Mouse (Mus musculus) intestine, embryonic 16.5 days (tissue): ENCODE measurements around the gene Nup62. TPM values are rescaled to one million over a fixed set of nuclear protein-coding genes. Genes with fewer than 3 reads are reported as not detected.
A peak's percentile ranks its signal among the peaks of the same experiment; 100 is the strongest.

Experiments used
- ATAC-seq: fragments of 200-750 bp; cut with Nextera tagmentation; 2 replicates; pipeline ENCODE4 v1.8.0; 2017; ENCODE audit warnings: moderate TSS enrichment, moderate library complexity
- H3K27ac ChIP-seq: fragments of 300-500 bp; sonication (generic); 2 replicates; pipeline ENCODE4 v1.5.1; 2014; ENCODE audit warnings: mild to moderate bottlenecking, low read length
- H3K27me3 ChIP-seq: fragments of 300-500 bp; sonication (generic); replicated peaks from 2 replicates; pipeline ENCODE4 v1.6.1; 2014; ENCODE audit warnings: low read length, control low read depth, mixed read lengths; ENCODE audit not compliant: control insufficient read depth, insufficient read depth
- H3K36me3 ChIP-seq: fragments of 300-500 bp; sonication (generic); 2 replicates; pipeline ENCODE4 v1.6.1; 2014; ENCODE audit warnings: low read length, control low read depth; ENCODE audit not compliant: control insufficient read depth, insufficient read depth
- H3K4me1 ChIP-seq: fragments of 300-500 bp; sonication (generic); 2 replicates; pipeline ENCODE4 v1.6.1; 2014; ENCODE audit warnings: low read length, control low read depth, mixed read lengths; ENCODE audit not compliant: control insufficient read depth, insufficient read depth
- H3K4me2 ChIP-seq: fragments of 300-500 bp; sonication (generic); 2 replicates; pipeline ENCODE4 v1.6.1; 2014; ENCODE audit warnings: low read depth, low read length, control low read depth
- H3K4me3 ChIP-seq: fragments of 300-500 bp; sonication (generic); 2 replicates; pipeline ENCODE4 v1.5.1; 2014; ENCODE audit warnings: mild to moderate bottlenecking, low read length
- H3K9ac ChIP-seq: fragments of 300-500 bp; sonication (generic); 2 replicates; pipeline ENCODE4 v1.6.1; 2014; ENCODE audit warnings: low read depth, low read length
- H3K9me3 ChIP-seq: fragments of 300-500 bp; sonication (generic); 2 replicates; pipeline ENCODE4 v1.6.1; 2016; ENCODE audit warnings: low read length, control low read depth; ENCODE audit not compliant: control insufficient read depth
- WGBS: fragments of 180-500 bp; shearing (Covaris S2); extraction: QIAGEN DNeasy Blood & Tissue Kit; methylation state at CpG from one replicate; pipeline ENCODE4 v1.1.7; 2014; 5-methylcytosine and 5-hydroxymethylcytosine counted together
- polyA plus RNA-seq: library from polyadenylated mRNA; unstranded; fragments of >200 nt; fragmentation: Nextera tagmentation; extraction: Ambion mirVana; gene quantifications from 2 replicates; pipeline ENCODE4 v1.2.1, GENCODE M21; 2015

Gene Nup62
- polyA plus RNA-seq, 1 experiment from 2014 or later: 87.8 TPM

DNA sequence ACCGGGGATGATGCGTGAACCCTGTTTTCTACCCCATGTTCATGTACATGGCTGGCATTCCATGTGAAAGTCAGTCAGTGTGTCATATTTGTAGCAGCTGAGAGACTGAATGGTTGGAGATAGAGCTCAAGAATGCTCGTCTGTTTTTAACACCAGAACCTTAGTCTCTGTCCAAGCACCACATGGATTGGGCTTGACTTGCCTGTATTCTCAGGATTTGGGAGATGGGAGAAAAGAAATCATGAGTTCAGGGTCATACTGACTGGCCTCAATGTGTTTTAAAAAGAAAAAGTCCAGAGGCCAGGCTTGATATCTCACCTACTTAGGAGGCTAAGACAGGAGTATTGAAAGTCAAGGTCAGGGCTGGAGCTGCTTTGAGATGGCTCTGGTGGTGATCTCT is 1.6 kb downstream of the Nup62 start:
- H3K4me3 ChIP-seq: peak overlapping the region; percentile 82
- peak overlapping the region; percentile 98 for H3K27ac ChIP-seq
- H3K9ac ChIP-seq: peak overlapping the region; percentile 95
- H3K27me3 ChIP-seq: no peaks in the 10 kb centered on the region
- no peaks in the 10 kb centered on the region for H3K9me3 ChIP-seq
- 17% methylated on average over 3 of the region's 3 CpGs for WGBS
- H3K4me2 ChIP-seq: peak overlapping the region; percentile 79
- ATAC-seq: no peak
- peaks cover 7% of the 10 kb centered on the region; the same call in 1 of the 2 replicates for H3K36me3 ChIP-seq
- peaks cover 40% of the 10 kb centered on the region for H3K4me1 ChIP-seq

DNA sequence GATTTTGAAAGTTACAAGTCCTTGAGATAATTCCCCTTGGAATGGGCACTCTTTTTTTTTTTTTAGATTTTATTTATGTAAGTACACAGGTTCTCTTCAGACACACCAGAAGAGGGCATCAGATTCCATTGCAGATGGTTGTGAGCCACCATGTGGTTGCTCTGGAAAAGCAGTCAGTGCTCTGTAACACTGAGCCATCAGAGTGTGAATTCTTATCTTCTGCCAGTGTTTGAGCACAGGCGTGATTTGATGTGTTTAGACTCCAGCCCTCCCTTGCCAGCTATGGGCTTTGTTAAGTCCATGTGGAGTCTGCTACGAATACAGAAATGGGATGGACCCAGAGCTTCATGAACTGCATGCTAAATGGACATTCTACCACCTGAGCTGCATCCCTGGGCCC is 2.3 kb downstream of the Nup62 start:
- H3K9ac ChIP-seq: peak overlapping the region; percentile 65; the same call in 1 of the 2 replicates
- 12% methylated on average over 2 of the region's 2 CpGs for WGBS

DNA sequence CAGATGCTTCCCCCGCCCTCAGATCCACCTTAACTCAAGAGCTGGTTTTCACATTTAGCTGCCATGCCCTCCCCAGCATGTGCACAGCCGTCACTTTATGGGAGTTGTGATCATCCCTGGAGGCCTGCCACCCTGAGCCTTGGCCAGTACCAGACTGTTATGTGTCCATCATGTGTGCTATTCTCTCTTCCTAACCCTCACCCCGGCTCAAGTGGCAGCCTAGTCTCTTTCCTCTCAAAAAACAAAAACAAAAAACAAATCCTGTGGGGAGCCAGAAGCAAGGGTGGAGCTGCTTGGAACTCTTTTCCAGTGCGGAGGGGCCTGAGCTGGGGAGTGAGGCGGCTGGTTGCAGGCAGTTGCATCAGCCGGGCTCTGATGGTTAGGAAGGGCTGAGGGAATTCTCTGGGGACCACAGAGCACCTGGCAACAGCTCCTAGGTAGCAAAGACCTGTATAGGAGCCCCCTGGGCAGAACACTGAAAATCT is 2.9 kb downstream of the Nup62 start:
- Histone ChIP-seq H3K4me1 (peaks cover 47% of the 10 kb centered on the region), H3K27me3 (no peaks in the 10 kb centered on the region), H3K9me3 (no peaks in the 10 kb centered on the region), H3K36me3 (no peaks in the 10 kb centered on the region), H3K9ac (peak overlapping the region; percentile 65), H3K27ac (peak overlapping the region; percentile 44), H3K4me2 (peak overlapping the region; percentile 79), H3K4me3 (peak overlapping the region; percentile 82)
- no peak for ATAC-seq
- WGBS: 36% methylated on average over 6 of the region's 6 CpGs

More for the DNA sequence above, 2.3 kb downstream of the Nup62 start:
- Histone ChIP-seq H3K4me1 (peaks cover 45% of the 10 kb centered on the region), H3K27me3 (no peaks in the 10 kb centered on the region), H3K27ac (peak overlapping the region; percentile 98; the same call in 1 of the 2 replicates), H3K4me3 (peak overlapping the region; percentile 82), H3K36me3 (0 out of 2 replicates have a peak, but pooled peaks cover 3% of the 10 kb centered on the region), H3K9me3 (no peaks in the 10 kb centered on the region), H3K4me2 (peak overlapping the region; percentile 79)
- no peak for ATAC-seq

DNA sequence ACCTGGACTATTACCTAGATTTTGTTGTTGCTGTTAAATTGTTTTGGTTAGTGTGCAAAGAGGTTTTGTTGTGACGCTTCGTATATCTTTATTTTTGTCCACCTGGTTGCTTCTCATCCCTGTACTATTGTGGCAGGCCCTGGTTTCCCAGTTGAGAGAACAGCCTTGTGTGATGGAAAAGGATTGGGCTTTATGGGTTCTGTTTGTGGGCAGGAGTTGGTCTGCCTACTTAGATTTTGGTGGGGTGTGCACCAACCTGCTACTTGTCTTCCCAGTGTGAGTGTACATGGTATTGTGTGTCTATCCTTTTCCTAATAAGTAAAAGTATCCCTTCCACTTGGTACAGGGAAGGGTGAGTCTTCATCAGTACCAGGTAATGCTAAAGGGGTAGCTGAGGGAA is 3.5 kb downstream of the Nup62 start:
- peaks cover 47% of the 10 kb centered on the region for H3K4me1 ChIP-seq
- H3K4me2 ChIP-seq: peak overlapping the region; percentile 79
- H3K27ac ChIP-seq: peak overlapping the region; percentile 44; the same call in 1 of the 2 replicates
- no peaks in the 10 kb centered on the region for H3K9me3 ChIP-seq
- H3K36me3 ChIP-seq: no peaks in the 10 kb centered on the region
- H3K9ac ChIP-seq: peak overlapping the region; percentile 65
- ATAC-seq: no peak
- WGBS: 89% methylated on average over 2 of the region's 2 CpGs
- peak overlapping the region; percentile 82 for H3K4me3 ChIP-seq
- no peaks in the 10 kb centered on the region for H3K27me3 ChIP-seq

DNA sequence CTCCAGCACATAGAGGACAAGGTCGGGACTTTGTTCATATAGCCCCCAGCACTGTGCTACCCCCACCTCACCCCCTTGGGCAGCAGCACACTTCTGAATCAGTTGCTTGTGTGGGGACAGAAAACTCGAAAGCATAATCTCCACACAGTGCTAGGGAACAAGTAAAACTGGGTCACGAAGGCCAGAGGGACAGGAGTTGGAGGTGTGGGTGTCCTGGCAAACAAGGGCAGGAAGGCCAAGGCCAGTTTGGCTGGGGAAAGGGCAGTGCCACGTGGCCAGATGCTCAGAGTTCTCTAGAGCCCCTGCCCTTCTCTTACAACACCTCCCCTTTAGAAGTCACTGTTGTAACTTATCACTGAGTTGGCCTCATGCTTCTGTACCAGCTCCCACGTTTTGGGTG is 4.0 kb downstream of the Nup62 start:
- ATAC-seq: no peak
- Histone ChIP-seq H3K9ac (peak overlapping the region; percentile 65), H3K27ac (no peak overlapping the region), H3K4me1 (peaks cover 46% of the 10 kb centered on the region), H3K36me3 (no peaks in the 10 kb centered on the region), H3K27me3 (no peaks in the 10 kb centered on the region), H3K4me2 (peak overlapping the region; percentile 5; the same call in 1 of the 2 replicates), H3K4me3 (peak overlapping the region; percentile 2; the same call in 1 of the 2 replicates), H3K9me3 (no peaks in the 10 kb centered on the region)
- WGBS: 54% methylated on average over 5 of the region's 5 CpGs

GRCm38 (mm10) chr7:44820525-44820924 is 4.6 kb downstream of the Nup62 start:
- Histone ChIP-seq H3K4me2 (no peak overlapping the region), H3K4me3 (no peak overlapping the region), H3K36me3 (no peaks in the 10 kb centered on the region), H3K27me3 (no peaks in the 10 kb centered on the region), H3K4me1 (peaks cover 42% of the 10 kb centered on the region), H3K27ac (no peak overlapping the region), H3K9me3 (no peaks in the 10 kb centered on the region), H3K9ac (no peak overlapping the region)
- WGBS: 67% methylated on average over 3 of the region's 3 CpGs
- no peak for ATAC-seq

DNA sequence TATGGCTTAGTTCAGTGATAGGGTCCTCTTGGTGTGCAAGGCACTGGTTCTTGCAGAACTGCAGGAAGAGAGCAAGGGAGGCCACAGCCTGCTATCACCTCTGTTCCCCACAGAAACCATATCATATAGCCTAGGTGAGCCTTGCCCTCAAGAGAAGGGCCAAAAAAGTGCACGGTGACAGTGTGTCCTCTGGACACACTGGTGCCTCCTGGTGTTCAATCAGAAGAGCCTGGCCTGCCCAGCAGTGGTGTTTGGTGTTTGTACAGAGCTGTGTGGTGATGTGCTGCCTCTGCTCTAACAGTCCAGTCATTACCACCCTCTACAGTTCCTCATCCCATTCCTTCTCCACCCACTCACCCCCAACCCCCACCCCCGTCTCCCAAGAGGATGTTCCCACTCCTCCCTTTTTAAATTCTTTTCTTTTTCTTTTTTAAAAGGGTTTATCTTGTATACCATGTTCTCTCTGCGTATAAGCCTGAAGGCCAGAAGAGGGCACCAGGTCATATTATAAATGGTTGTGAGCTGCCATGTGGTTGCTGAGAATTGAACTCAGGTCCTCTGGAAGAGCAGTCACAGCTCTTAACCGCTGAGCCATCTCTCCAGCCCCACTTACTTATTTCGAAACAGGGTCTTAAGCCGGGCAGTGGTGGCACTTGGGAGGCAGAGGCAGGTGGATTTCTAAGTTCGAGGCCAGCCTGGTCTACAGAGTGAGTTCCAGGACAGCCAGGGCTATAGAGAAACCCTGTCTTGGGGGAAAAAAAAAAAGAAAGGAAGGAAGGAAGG is 6.0 kb downstream of the Nup62 start:
- no peak overlapping the region for H3K9ac ChIP-seq
- no peaks in the 10 kb centered on the region for H3K36me3 ChIP-seq
- no peak overlapping the region for H3K27ac ChIP-seq
- H3K4me2 ChIP-seq: no peak overlapping the region
- no peak for ATAC-seq
- H3K27me3 ChIP-seq: no peaks in the 10 kb centered on the region
- 80% methylated on average over 7 of the region's 7 CpGs for WGBS
- no peak overlapping the region for H3K4me3 ChIP-seq
- H3K4me1 ChIP-seq: peaks cover 42% of the 10 kb centered on the region
- H3K9me3 ChIP-seq: no peaks in the 10 kb centered on the region

GRCm38 (mm10) chr7:44823409-44823808 is 7.5 kb downstream of the Nup62 start:
- Histone ChIP-seq H3K36me3 (no peaks in the 10 kb centered on the region), H3K9ac (no peak overlapping the region), H3K9me3 (no peaks in the 10 kb centered on the region), H3K4me2 (no peak overlapping the region), H3K27me3 (no peaks in the 10 kb centered on the region), H3K4me1 (peaks cover 32% of the 10 kb centered on the region), H3K27ac (no peak overlapping the region), H3K4me3 (no peak overlapping the region)
- no peak for ATAC-seq
- 34% methylated on average over 7 of the region's 7 CpGs for WGBS

DNA sequence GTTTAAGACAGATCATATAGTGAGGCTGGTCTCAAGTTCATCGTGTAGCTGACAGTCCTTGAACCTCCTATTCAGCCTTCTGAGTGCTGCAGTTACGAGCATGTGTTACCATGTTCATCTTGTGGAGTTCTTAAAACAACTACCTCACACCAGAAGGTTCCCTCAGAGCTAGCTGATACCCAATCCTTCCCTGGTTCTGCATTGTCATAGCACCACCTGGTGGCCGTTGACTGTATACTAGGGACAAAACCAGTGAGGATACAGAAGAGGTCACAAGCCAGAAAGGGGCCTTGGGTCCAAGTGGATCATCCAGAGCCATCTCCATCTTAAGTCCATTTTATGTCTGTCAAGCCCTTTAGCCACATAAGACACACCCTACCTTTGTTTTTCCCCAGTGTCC is 9.0 kb downstream of the Nup62 start:
- Histone ChIP-seq H3K4me3 (no peak overlapping the region), H3K9me3 (no peaks in the 10 kb centered on the region), H3K27ac (no peak overlapping the region), H3K4me2 (no peak overlapping the region), H3K27me3 (no peaks in the 10 kb centered on the region), H3K4me1 (peaks cover 17% of the 10 kb centered on the region), H3K9ac (no peak overlapping the region), H3K36me3 (peaks cover 12% of the 10 kb centered on the region)
- peak; percentile 64; the same call in 1 of the 2 replicates for ATAC-seq
- WGBS: 25% methylated on average over 3 of the region's 3 CpGs
